10 mouse cellular contexts compared by ENCODE assay signal in the genomic region with DNA sequence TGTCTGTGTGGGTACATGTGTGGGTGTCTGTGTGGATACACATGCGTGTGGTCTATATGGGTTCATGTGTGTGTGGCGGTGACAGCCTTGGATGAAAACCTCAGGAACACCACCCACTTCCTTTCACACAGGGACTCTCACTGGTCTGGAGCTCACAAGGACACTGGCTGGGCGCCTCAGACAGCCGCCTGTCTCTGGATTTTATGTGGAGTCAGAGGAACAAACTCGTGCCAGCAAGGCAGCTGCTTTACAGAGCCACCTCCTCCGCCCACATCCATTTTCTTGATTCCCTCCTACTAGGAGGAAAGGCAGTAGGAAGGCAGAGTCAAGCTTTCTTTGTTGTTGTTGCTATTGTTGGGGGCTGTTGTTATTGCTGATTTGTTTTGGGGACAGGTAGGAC. TPM values are rescaled to one million over a fixed set of nuclear protein-coding genes. Genes with fewer than 3 reads are reported as not detected.
DNase-seq lines count a peak whose midpoint lies in the region; ATAC-seq and TF ChIP-seq lines count a peak whose summit lies in the region.
"Had no signal": no experiment of that assay in that cellular context is flagged by ENCODE, and none has a peak within 500 bp of the region (broad histone marks: within the 10 kb centered on the region; RNA-seq: fewer than 3 reads in every experiment).

No protein-coding gene starts in this region.

- no peaks in the 10 kb centered on the region for H3K36me3 ChIP-seq in heart, embryonic 10.5 days
- H3K36me3 ChIP-seq in lung, embryonic 14.5 days (ENCODE audit: insufficient read depth), result no peaks in the 10 kb centered on the region

- peaks cover 3% of the 10 kb centered on the region; the same call in 1 of the 2 replicates for H3K4me1 ChIP-seq in heart, embryonic 10.5 days
- peaks cover 2% of the 10 kb centered on the region; the same call in 1 of the 2 replicates for H3K4me1 ChIP-seq in lung, embryonic 14.5 days (ENCODE audit: insufficient read depth)

- H3K4me2 ChIP-seq in lung, embryonic 14.5 days, result no peak overlapping the region

- no peak overlapping the region for H3K9ac ChIP-seq in lung, embryonic 14.5 days

- H3K9me3 ChIP-seq in heart, embryonic 10.5 days, result no peaks in the 10 kb centered on the region
- no peaks in the 10 kb centered on the region for H3K9me3 ChIP-seq in lung, embryonic 14.5 days (ENCODE audit: low read depth, low read length)
- H3K9me3 ChIP-seq: megakaryocyte, embryonic 14.5 days had no signal

- intact Hi-C loops in heart, postnatal 14 days (cut with DNase I), result loop anchor here (10.0 kb wide), 1 partner anchor 1014 kb away; no protein-coding TSS in a partner anchor
- intact Hi-C loops in left cerebral cortex, postnatal 14 days (cut with DNase I), result loop anchor here (10.0 kb wide), 4 partner anchors 284 to 1874 kb away; a partner anchor contains a TSS

- H3K27ac ChIP-seq in heart, embryonic 10.5 days, result no peak overlapping the region
- no peak overlapping the region for H3K27ac ChIP-seq in lung, embryonic 14.5 days (ENCODE audit: low read depth)

- WGBS in heart, embryonic 10.5 days, result 67% methylated on average over 6 of the region's 6 CpGs
- WGBS in lung, embryonic 14.5 days, result 49% methylated on average over 6 of the region's 6 CpGs

- peaks cover 19% of the 10 kb centered on the region; the same call in 1 of the 2 replicates for H3K27me3 ChIP-seq in heart, embryonic 10.5 days (ENCODE audit: insufficient read depth, poor library complexity, severe bottlenecking)
- H3K27me3 ChIP-seq in lung, embryonic 14.5 days (ENCODE audit: insufficient read depth, low read length), result no peaks in the 10 kb centered on the region; the same call in 1 of the 2 replicates

- DNase-seq in heart, postnatal 14 days, result peak; percentile 37 to 52
- no peak for DNase-seq in heart, embryonic 10.5 days (ENCODE audit: low spot score)
- peak; percentile 71 for DNase-seq in lung, embryonic 14.5 days
- DNase-seq in lung, adult 18-20 months, result no peak
- DNase-seq in left cerebral cortex, postnatal 14 days (ENCODE audit: low spot score in 2 of 2), result peak; percentile 16 to 35
- peak; percentile 4 for DNase-seq in lung, postnatal 25 days (ENCODE audit: low spot score)
- no peak for DNase-seq in spleen, postnatal 10 days (ENCODE audit: low spot score in 2 of 2)
- DNase-seq: adrenal gland, postnatal 14 days; cerebellum, adult 11 months had no signal

- ATAC-seq in lung, embryonic 14.5 days (ENCODE audit: insufficient read depth), result peak; percentile 29; the same call in 1 of the 2 replicates

- H3K4me3 ChIP-seq in heart, embryonic 10.5 days, result no peak overlapping the region
- H3K4me3 ChIP-seq in lung, embryonic 14.5 days (ENCODE audit: low read depth, low read length), result no peak overlapping the region
- H3K4me3 ChIP-seq: megakaryocyte, embryonic 14.5 days had no signal

- no peak for TF ChIP-seq CTCF in lung, embryonic 14.5 days (IDR thresholded peaks at IDR 0.05; ENCODE audit: low read depth)

RNA-seq across cellular contexts. Expression of a gene that starts 45.8 kb away (rescaled TPM):
- total RNA-seq in heart, postnatal 14 days (2021), result 1 to 10 TPM; 3.1 to 4.1 TPM
- 10.8 and 11.6 TPM in 2 replicates for polyA plus RNA-seq in heart, embryonic 10.5 days (2016; fragmentation: Nextera tagmentation; extraction: Ambion mirVana)
- 14.9 and 15.7 TPM in 2 replicates for polyA plus RNA-seq in lung, embryonic 14.5 days (2014; fragmentation: Nextera tagmentation; extraction: Ambion mirVana)
- 1 to 10 TPM; 3.4 to 3.8 TPM for total RNA-seq in left cerebral cortex, postnatal 14 days (2021)

Comparison
In these comparisons a context has a peak if more than half of its experiments do, and no peak if none do; other contexts are left out.
1. DNase-seq: peak in heart, postnatal 14 days (2 of 2), lung, embryonic 14.5 days (single experiment), left cerebral cortex, postnatal 14 days (2 of 2) and lung, postnatal 25 days (single experiment); none in heart, embryonic 10.5 days (single experiment), lung, adult 18-20 months (0 of 2) and spleen, postnatal 10 days (0 of 2).